Mouse (Mus musculus): ENCODE data around the gene Tbl2. TPM values are rescaled to one million over a fixed set of nuclear protein-coding genes. Genes with fewer than 3 reads are reported as not detected.

The Tbl2 gene
- polyA plus RNA-seq, 1 experiment: 17.0 TPM

GRCm38 (mm10) chr5:135175086-135175485 lies 25.6 kb downstream of the Tbl2 start:
- H3K79me2 ChIP-seq (ENCODE audit: control insufficient read depth, insufficient read depth): peaks cover 9% of the 10 kb centered on the region
- peaks cover 5% of the 10 kb centered on the region for H3K79me3 ChIP-seq (ENCODE audit: low read depth)
- no peaks in the 10 kb centered on the region for H3K27me3 ChIP-seq (ENCODE audit: control insufficient read depth, insufficient read depth, insufficient read length)
- no peak overlapping the region for H3K4me3 ChIP-seq (ENCODE audit: insufficient read depth, poor library complexity, severe bottlenecking)
- no peak for TF ChIP-seq FOSL1 (IDR thresholded peaks at IDR 0.05; ENCODE audit: insufficient read depth, low read length, poor library complexity, severe bottlenecking)
- no peak for TF ChIP-seq MAX (IDR thresholded peaks at IDR 0.05)
- TF ChIP-seq MYOG (IDR thresholded peaks at IDR 0.05; ENCODE audit: control insufficient read depth, extremely low read depth, insufficient read length): no peak
- TF ChIP-seq CTCF (IDR thresholded peaks at IDR 0.05; ENCODE audit: control insufficient read depth, insufficient read depth, insufficient read length): no peak
- no peak for TF ChIP-seq USF1 (IDR thresholded peaks at IDR 0.05; ENCODE audit: low read depth)
- no peak for TF ChIP-seq MYOD1 (IDR thresholded peaks at IDR 0.05; ENCODE audit: control insufficient read depth, insufficient read length, low read depth)
- TF ChIP-seq CEBPB (IDR thresholded peaks at IDR 0.05; ENCODE audit: low read depth): no peak
- no peak overlapping the region for H3ac ChIP-seq (ENCODE audit: control insufficient read depth, insufficient read length, low read depth)
- H3K36me3 ChIP-seq (ENCODE audit: control insufficient read depth, insufficient read depth): peaks cover 42% of the 10 kb centered on the region

GRCm38 (mm10) chr5:135178523-135178922 lies 29.1 kb downstream of the Tbl2 start:
- no peaks in the 10 kb centered on the region for H3K79me2 ChIP-seq (ENCODE audit: control insufficient read depth, insufficient read depth)
- H3K27me3 ChIP-seq (ENCODE audit: control insufficient read depth, insufficient read depth, insufficient read length): no peaks in the 10 kb centered on the region
- H3K36me3 ChIP-seq (ENCODE audit: control insufficient read depth, insufficient read depth): peaks cover 51% of the 10 kb centered on the region
- no peak for TF ChIP-seq CEBPB (IDR thresholded peaks at IDR 0.05; ENCODE audit: low read depth)
- TF ChIP-seq MYOG (IDR thresholded peaks at IDR 0.05; ENCODE audit: control insufficient read depth, extremely low read depth, insufficient read length): no peak
- no peak for TF ChIP-seq USF1 (IDR thresholded peaks at IDR 0.05; ENCODE audit: low read depth)
- no peak for TF ChIP-seq MAX (IDR thresholded peaks at IDR 0.05)
- no peak for TF ChIP-seq CTCF (IDR thresholded peaks at IDR 0.05; ENCODE audit: control insufficient read depth, insufficient read depth, insufficient read length)
- TF ChIP-seq MYOD1 (IDR thresholded peaks at IDR 0.05; ENCODE audit: control insufficient read depth, insufficient read length, low read depth): no peak
- no peak for TF ChIP-seq FOSL1 (IDR thresholded peaks at IDR 0.05; ENCODE audit: insufficient read depth, low read length, poor library complexity, severe bottlenecking)
- no peak overlapping the region for H3ac ChIP-seq (ENCODE audit: control insufficient read depth, insufficient read length, low read depth)
- no peak overlapping the region for H3K4me3 ChIP-seq (ENCODE audit: insufficient read depth, poor library complexity, severe bottlenecking)
- H3K79me3 ChIP-seq (ENCODE audit: low read depth): no peaks in the 10 kb centered on the region

GRCm38 (mm10) chr5:135178996-135179395 lies 29.5 kb downstream of the Tbl2 start:
- peaks cover 51% of the 10 kb centered on the region for H3K36me3 ChIP-seq (ENCODE audit: control insufficient read depth, insufficient read depth)
- no peaks in the 10 kb centered on the region for H3K27me3 ChIP-seq (ENCODE audit: control insufficient read depth, insufficient read depth, insufficient read length)
- no peak overlapping the region for H3K4me3 ChIP-seq (ENCODE audit: insufficient read depth, poor library complexity, severe bottlenecking)

GRCm38 (mm10) chr5:135179616-135180015 lies 30.2 kb downstream of the Tbl2 start:
- Histone ChIP-seq H3K4me3 (ENCODE audit: insufficient read depth, poor library complexity, severe bottlenecking) (no peak overlapping the region), H3K79me3 (ENCODE audit: low read depth) (no peaks in the 10 kb centered on the region), H3ac (ENCODE audit: control insufficient read depth, insufficient read length, low read depth) (no peak overlapping the region), H3K79me2 (ENCODE audit: control insufficient read depth, insufficient read depth) (no peaks in the 10 kb centered on the region), H3K36me3 (ENCODE audit: control insufficient read depth, insufficient read depth) (peaks cover 48% of the 10 kb centered on the region), H3K27me3 (ENCODE audit: control insufficient read depth, insufficient read depth, insufficient read length) (no peaks in the 10 kb centered on the region)
- TF ChIP-seq CEBPB (IDR thresholded peaks at IDR 0.05; ENCODE audit: low read depth) (no peak), MYOG (IDR thresholded peaks at IDR 0.05; ENCODE audit: control insufficient read depth, extremely low read depth, insufficient read length) (no peak), FOSL1 (IDR thresholded peaks at IDR 0.05; ENCODE audit: insufficient read depth, low read length, poor library complexity, severe bottlenecking) (no peak), MYOD1 (IDR thresholded peaks at IDR 0.05; ENCODE audit: control insufficient read depth, insufficient read length, low read depth) (no peak)

More at GRCm38 (mm10) chr5:135178996-135179395, 29.5 kb downstream of the Tbl2 start:
- no peak overlapping the region for H3ac ChIP-seq (ENCODE audit: control insufficient read depth, insufficient read length, low read depth)
- no peak for TF ChIP-seq CTCF (IDR thresholded peaks at IDR 0.05; ENCODE audit: control insufficient read depth, insufficient read depth, insufficient read length)
- no peak for TF ChIP-seq CEBPB (IDR thresholded peaks at IDR 0.05; ENCODE audit: low read depth)
- no peak for TF ChIP-seq MYOD1 (IDR thresholded peaks at IDR 0.05; ENCODE audit: control insufficient read depth, insufficient read length, low read depth)
- no peak for TF ChIP-seq MAX (IDR thresholded peaks at IDR 0.05)
- no peak for TF ChIP-seq USF1 (IDR thresholded peaks at IDR 0.05; ENCODE audit: low read depth)
- TF ChIP-seq FOSL1 (IDR thresholded peaks at IDR 0.05; ENCODE audit: insufficient read depth, low read length, poor library complexity, severe bottlenecking): no peak
- TF ChIP-seq MYOG (IDR thresholded peaks at IDR 0.05; ENCODE audit: control insufficient read depth, extremely low read depth, insufficient read length): no peak
- H3K79me3 ChIP-seq (ENCODE audit: low read depth): no peaks in the 10 kb centered on the region
- no peaks in the 10 kb centered on the region for H3K79me2 ChIP-seq (ENCODE audit: control insufficient read depth, insufficient read depth)

- Histone ChIP-seq H3K79me3 (ENCODE audit: low read depth) (no peaks in the 10 kb centered on the region), H3ac (ENCODE audit: control insufficient read depth, insufficient read length, low read depth) (no peak overlapping the region), H3K4me3 (ENCODE audit: insufficient read depth, poor library complexity, severe bottlenecking) (no peak overlapping the region), H3K27me3 (ENCODE audit: control insufficient read depth, insufficient read depth, insufficient read length) (no peaks in the 10 kb centered on the region), H3K36me3 (ENCODE audit: control insufficient read depth, insufficient read depth) (peaks cover 41% of the 10 kb centered on the region), H3K79me2 (ENCODE audit: control insufficient read depth, insufficient read depth) (no peaks in the 10 kb centered on the region)
- TF ChIP-seq CTCF (IDR thresholded peaks at IDR 0.05; ENCODE audit: control insufficient read depth, insufficient read depth, insufficient read length) (no peak), MYOG (IDR thresholded peaks at IDR 0.05; ENCODE audit: control insufficient read depth, extremely low read depth, insufficient read length) (no peak), FOSL1 (IDR thresholded peaks at IDR 0.05; ENCODE audit: insufficient read depth, low read length, poor library complexity, severe bottlenecking) (no peak), CEBPB (IDR thresholded peaks at IDR 0.05; ENCODE audit: low read depth) (no peak), MAX (IDR thresholded peaks at IDR 0.05) (no peak), USF1 (IDR thresholded peaks at IDR 0.05; ENCODE audit: low read depth) (no peak), MYOD1 (IDR thresholded peaks at IDR 0.05; ENCODE audit: control insufficient read depth, insufficient read length, low read depth) (no peak)
These were observed 31.3 kb downstream of the Tbl2 start for GRCm38 (mm10) chr5:135180796-135181195.

- Histone ChIP-seq H3K36me3 (ENCODE audit: control insufficient read depth, insufficient read depth) (peaks cover 41% of the 10 kb centered on the region), H3K79me2 (ENCODE audit: control insufficient read depth, insufficient read depth) (no peaks in the 10 kb centered on the region), H3K27me3 (ENCODE audit: control insufficient read depth, insufficient read depth, insufficient read length) (no peaks in the 10 kb centered on the region), H3K79me3 (ENCODE audit: low read depth) (no peaks in the 10 kb centered on the region), H3ac (ENCODE audit: control insufficient read depth, insufficient read length, low read depth) (no peak overlapping the region), H3K4me3 (ENCODE audit: insufficient read depth, poor library complexity, severe bottlenecking) (no peak overlapping the region)
- TF ChIP-seq CEBPB (IDR thresholded peaks at IDR 0.05; ENCODE audit: low read depth) (no peak), MYOG (IDR thresholded peaks at IDR 0.05; ENCODE audit: control insufficient read depth, extremely low read depth, insufficient read length) (no peak), MAX (IDR thresholded peaks at IDR 0.05) (no peak), CTCF (IDR thresholded peaks at IDR 0.05; ENCODE audit: control insufficient read depth, insufficient read depth, insufficient read length) (no peak), MYOD1 (IDR thresholded peaks at IDR 0.05; ENCODE audit: control insufficient read depth, insufficient read length, low read depth) (no peak), FOSL1 (IDR thresholded peaks at IDR 0.05; ENCODE audit: insufficient read depth, low read length, poor library complexity, severe bottlenecking) (no peak)
These were observed 32.3 kb downstream of the Tbl2 start for GRCm38 (mm10) chr5:135181776-135182175.
